Mouse (Mus musculus) brain, embryonic 14.5 days (tissue): ENCODE measurements at regions not wholly inside any gene's neighbourhood (a gene's known extent, or its start where the extent isn't known, plus 50 kb on each side); places are given as distances from the start of the nearest gene placed in this dataset.

Source experiments
- CTCF ChIP-seq: fragments of 200-500 bp; IDR thresholded peaks from 2 replicates; pipeline ENCODE4 v1.5.1; 2012; ENCODE audit warnings: inconsistent platforms, mild to moderate bottlenecking, moderate library complexity, borderline replicate concordance; ENCODE audit not compliant: insufficient read depth, insufficient read length; ENCODE audit errors: extremely low read depth
- POLR2A ChIP-seq: fragments of 200-500 bp; IDR thresholded peaks from 2 replicates; pipeline ENCODE4 v1.6.1; 2012; ENCODE audit warnings: mild to moderate bottlenecking, inconsistent platforms, borderline replicate concordance; ENCODE audit not compliant: poor library complexity, insufficient read depth, insufficient read length, severe bottlenecking; ENCODE audit errors: extremely low read depth

GRCm38 (mm10) chr4:131080113-131080512 is 135.9 kb downstream of the Matn1 start:
- TF ChIP-seq POLR2A (no peak), CTCF (no peak)
